Mouse (Mus musculus) olfactory bulb, adult 2 months (tissue): ENCODE results near the gene Samsn1.

ENCODE experiments used
- CTCF ChIP-seq: fragments of 200-500 bp; IDR thresholded peaks from 2 replicates; pipeline ENCODE4 v1.5.1; 2012; ENCODE audit warnings: low read depth, mild to moderate bottlenecking, low read length, moderate library complexity; ENCODE audit not compliant: insufficient read depth
- POLR2A ChIP-seq: fragments of 200-500 bp; IDR thresholded peaks from 2 replicates; pipeline ENCODE4 v1.6.1; 2012; ENCODE audit warnings: mild to moderate bottlenecking, low read depth, low read length, moderate library complexity; ENCODE audit not compliant: insufficient read depth

- TF ChIP-seq CTCF = no peak
- TF ChIP-seq POLR2A = no peak
These were observed 157.4 kb downstream of the Samsn1 start for GRCm38 (mm10) chr16:75864673-75865072.
